Mouse (Mus musculus) limb, embryonic 15.5 days (tissue): ENCODE data around the gene Hnrnpk. TPM values are rescaled to one million over a fixed set of nuclear protein-coding genes. Genes with fewer than 3 reads are reported as not detected.

ENCODE experiments used
- ATAC-seq: fragments of 200-750 bp; cut with Nextera tagmentation; 2 replicates; pipeline ENCODE4 v1.8.0; 2017; ENCODE audit warnings: low read depth, moderate TSS enrichment; ENCODE audit not compliant: insufficient number of reproducible peaks, low FRiP score, low TSS enrichment
- H3K27ac ChIP-seq: fragments of 300-500 bp; sonication (generic); 2 replicates; pipeline ENCODE4 v1.5.1; 2015; ENCODE audit warnings: moderate library complexity, mild to moderate bottlenecking, inconsistent platforms
- H3K27me3 ChIP-seq: fragments of 300-500 bp; sonication (generic); 2 replicates; pipeline ENCODE4 v1.6.1; 2015; ENCODE audit warnings: inconsistent platforms
- H3K36me3 ChIP-seq: fragments of 300-500 bp; sonication (generic); 2 replicates; pipeline ENCODE4 v1.6.1; 2015; ENCODE audit warnings: inconsistent platforms
- H3K4me1 ChIP-seq: fragments of 300-500 bp; sonication (generic); 2 replicates; pipeline ENCODE4 v1.6.1; 2015; ENCODE audit warnings: inconsistent platforms
- H3K4me2 ChIP-seq: fragments of 300-500 bp; sonication (generic); 2 replicates; pipeline ENCODE4 v1.6.1; 2015; ENCODE audit warnings: mild to moderate bottlenecking, inconsistent platforms
- H3K4me3 ChIP-seq: fragments of 300-500 bp; sonication (generic); 2 replicates; pipeline ENCODE4 v1.5.1; 2015; ENCODE audit warnings: mild to moderate bottlenecking, inconsistent platforms
- H3K9ac ChIP-seq: fragments of 300-500 bp; sonication (generic); 2 replicates; pipeline ENCODE4 v1.6.1; 2015; ENCODE audit warnings: inconsistent platforms
- H3K9me3 ChIP-seq: fragments of 300-500 bp; sonication (generic); 2 replicates; pipeline ENCODE4 v1.6.1; 2016; ENCODE audit warnings: inconsistent platforms
- WGBS: fragments of 180-500 bp; shearing (Covaris S2); methylation state at CpG from one replicate; pipeline ENCODE4 v1.1.7; 2015; 5-methylcytosine and 5-hydroxymethylcytosine counted together
- microRNA counts: library from miRNA; unstranded; fragments of <30 nt; microRNA quantifications from one replicate; lab custom pipeline; 2016
- microRNA-seq: library from miRNA; unstranded; fragments of <30 nt; microRNA quantifications from one replicate; pipeline ENCODE4, GENCODE M21; 2016
- polyA plus RNA-seq: library from polyadenylated mRNA; unstranded; fragments of >200 nt; fragmentation: Nextera tagmentation; extraction: Ambion mirVana; gene quantifications from 2 replicates; pipeline ENCODE4 v1.2.1, GENCODE M21; 2015

Hnrnpk gene
- polyA plus RNA-seq, 1 experiment from 2014 or later, result 1,364 TPM

DNA sequence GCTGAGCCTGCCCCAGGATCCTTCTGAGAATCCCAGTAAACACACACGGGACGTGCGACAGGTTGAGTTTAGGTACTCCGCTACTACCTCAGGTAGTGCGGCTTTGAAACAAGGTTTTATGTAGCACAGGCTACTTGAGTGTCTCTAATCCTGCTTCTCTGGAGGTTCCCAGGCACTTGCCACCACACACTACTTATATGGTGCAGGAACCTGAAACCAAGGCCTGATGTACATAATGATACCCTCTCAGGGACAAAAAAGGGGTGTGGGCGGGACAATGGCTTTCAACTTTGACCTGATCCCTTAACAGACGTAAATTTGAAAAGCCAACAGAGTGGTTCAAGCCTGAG, 43.9 kb downstream of the Hnrnpk start:
- WGBS, result 4% methylated on average over 7 of the region's 7 CpGs
- Histone ChIP-seq H3K9me3 (no peaks in the 10 kb centered on the region), H3K4me2 (peak overlapping the region; percentile 98), H3K36me3 (no peaks in the 10 kb centered on the region), H3K4me1 (0 out of 2 replicates have a peak, but pooled peaks cover 5% of the 10 kb centered on the region), H3K4me3 (peak overlapping the region; percentile 61), H3K27me3 (no peaks in the 10 kb centered on the region), H3K27ac (peak overlapping the region; percentile 66), H3K9ac (no peak overlapping the region)
- peak; percentile 53 for ATAC-seq

DNA sequence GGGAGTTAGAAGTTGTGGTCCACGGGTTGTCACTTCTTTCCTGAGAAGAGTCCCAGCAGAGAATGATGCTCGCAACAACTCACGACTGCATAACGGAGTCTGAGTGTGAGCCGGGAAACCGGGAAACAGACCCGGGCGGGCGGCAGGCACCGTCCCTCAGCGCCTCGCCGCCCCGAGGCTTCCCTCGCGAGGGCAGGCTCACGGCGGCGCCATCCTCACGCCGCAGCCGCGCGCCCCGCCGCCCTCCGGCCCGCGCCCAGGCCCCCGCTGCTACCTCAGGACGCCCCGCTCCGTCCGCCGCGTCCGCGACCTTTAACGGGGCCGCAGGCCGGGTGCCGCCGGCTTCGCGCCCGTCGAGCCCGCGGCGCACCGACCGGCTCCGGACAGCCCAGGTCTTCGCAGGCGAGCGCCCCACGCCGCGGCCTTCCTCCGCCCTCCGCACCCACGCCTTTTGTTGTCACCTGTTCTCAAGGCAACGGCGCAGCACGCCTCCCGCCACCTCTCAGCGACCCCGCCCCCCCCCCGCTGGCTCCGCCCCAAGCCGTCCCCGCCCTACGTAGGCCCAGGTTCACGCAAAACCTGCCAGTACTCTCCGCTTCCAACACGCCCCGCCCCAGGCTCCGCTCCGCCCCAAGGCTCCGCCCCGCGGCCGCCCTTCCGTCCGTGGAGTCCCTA, 44.4 kb downstream of the Hnrnpk start, which contains the start of gene Kif27:
Kif27 (minus strand) TSS at position 494 of the 675 bp plus-strand sequence.
- ATAC-seq, result peak; percentile 94
- Histone ChIP-seq H3K36me3 (no peaks in the 10 kb centered on the region), H3K27ac (peak within 1 kb of the TSS; percentile 66), H3K4me1 (0 out of 2 replicates have a peak, but pooled peaks cover 5% of the 10 kb centered on the region), H3K27me3 (no peaks in the 10 kb centered on the region), H3K9ac (peak within 1 kb of the TSS; percentile 61), H3K4me2 (peak within 1 kb of the TSS; percentile 98), H3K4me3 (peak within 1 kb of the TSS; percentile 61), H3K9me3 (no peaks in the 10 kb centered on the region)
- WGBS, result 2% methylated on average over 71 of the region's 85 CpGs

- Histone ChIP-seq H3K27ac (no peak overlapping the region), H3K9ac (no peak overlapping the region), H3K4me1 (no peaks in the 10 kb centered on the region), H3K4me3 (no peak overlapping the region), H3K27me3 (no peaks in the 10 kb centered on the region), H3K4me2 (no peak overlapping the region), H3K36me3 (no peaks in the 10 kb centered on the region), H3K9me3 (no peaks in the 10 kb centered on the region)
- ATAC-seq, result no peak
Measured at GRCm38 (mm10) chr13:58352996-58353395, 50.1 kb downstream of the Hnrnpk start.

DNA sequence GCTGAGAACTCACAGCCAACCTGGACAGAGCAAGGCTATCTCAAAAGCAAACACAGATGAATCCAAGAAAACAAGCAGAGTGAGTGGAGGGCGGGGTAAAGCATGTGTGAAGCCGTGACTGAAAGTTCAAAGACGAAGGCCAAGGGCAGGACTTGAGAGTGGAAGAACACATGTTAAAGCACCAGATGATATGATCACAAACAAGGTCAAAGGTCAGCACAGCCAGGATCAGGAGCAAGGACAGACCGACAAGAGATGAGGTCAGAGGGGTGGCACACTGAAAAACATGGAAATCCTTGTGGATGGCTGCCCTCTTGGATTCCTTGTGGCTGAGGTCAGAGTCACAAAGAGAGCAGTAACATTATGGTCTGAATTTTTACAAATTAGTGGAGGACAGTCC, 52.5 kb downstream of the Hnrnpk start:
- no peaks in the 10 kb centered on the region for H3K4me1 ChIP-seq
- no peaks in the 10 kb centered on the region for H3K9me3 ChIP-seq
- H3K27ac ChIP-seq, result no peak overlapping the region
- no peaks in the 10 kb centered on the region for H3K27me3 ChIP-seq
- no peak overlapping the region for H3K4me3 ChIP-seq
- 55% methylated on average over 4 of the region's 4 CpGs for WGBS
- no peak for ATAC-seq
- no peaks in the 10 kb centered on the region for H3K36me3 ChIP-seq
- H3K9ac ChIP-seq, result no peak overlapping the region
- H3K4me2 ChIP-seq, result no peak overlapping the region

- 74% methylated on average over 9 of the region's 9 CpGs for WGBS
- ATAC-seq, result no peak
- H3K4me3 ChIP-seq, result no peak overlapping the region
Measured at GRCm38 (mm10) chr13:58344505-58344904, 58.6 kb downstream of the Hnrnpk start.

More at GRCm38 (mm10) chr13:58344505-58344904, 58.6 kb downstream of the Hnrnpk start:
- Histone ChIP-seq H3K4me1 (no peaks in the 10 kb centered on the region), H3K9me3 (no peaks in the 10 kb centered on the region), H3K36me3 (no peaks in the 10 kb centered on the region), H3K27me3 (no peaks in the 10 kb centered on the region), H3K9ac (no peak overlapping the region), H3K4me2 (no peak overlapping the region), H3K27ac (no peak overlapping the region)

MicroRNAs encoded within 50 kb of the gene (microRNA counts, 519-probe panel; counts per million panel counts)
- 3,516 counts per million, percentile 83 among the panel's probes with 10 or more counts for microRNA mmu-miR-7a (lab: Ali Mortazavi, UCI)

Small RNAs within 50 kb of the gene (microRNA-seq; reads per million reads assigned to microRNA genes)
- gene Mir7-1, result 47.3 reads per million, percentile 40 among the genes with 10 or more reads in this experiment

Other genes starting within 250 kb of the Hnrnpk start
- gene Idnk, start 245.7 kb downstream of the Hnrnpk start, polyA plus RNA-seq, result 29.3 and 33.0 TPM in 2 replicates
- gene Ubqln1, start 187.7 kb downstream of the Hnrnpk start, polyA plus RNA-seq, result 98.8 and 108 TPM in 2 replicates
- 23.8 and 26.4 TPM in 2 replicates for gene Gkap1, start 127.6 kb downstream of the Hnrnpk start, polyA plus RNA-seq
- gene Kif27, start 44.2 kb downstream of the Hnrnpk start, polyA plus RNA-seq, result 0.43 and 0.45 TPM in 2 replicates
- gene 2210016F16Rik, start 18.1 kb downstream of the Hnrnpk start, polyA plus RNA-seq, result 27.7 and 29.7 TPM in 2 replicates
- 22.8 and 24.5 TPM in 2 replicates for gene Rmi1, start 1.1 kb downstream of the Hnrnpk start, polyA plus RNA-seq
- gene Slc28a3, start 207.5 kb upstream of the Hnrnpk start, polyA plus RNA-seq, result 1.0 and 1.7 TPM in 2 replicates